Mouse (Mus musculus): ENCODE measurements around the gene Pum1.

DNA sequence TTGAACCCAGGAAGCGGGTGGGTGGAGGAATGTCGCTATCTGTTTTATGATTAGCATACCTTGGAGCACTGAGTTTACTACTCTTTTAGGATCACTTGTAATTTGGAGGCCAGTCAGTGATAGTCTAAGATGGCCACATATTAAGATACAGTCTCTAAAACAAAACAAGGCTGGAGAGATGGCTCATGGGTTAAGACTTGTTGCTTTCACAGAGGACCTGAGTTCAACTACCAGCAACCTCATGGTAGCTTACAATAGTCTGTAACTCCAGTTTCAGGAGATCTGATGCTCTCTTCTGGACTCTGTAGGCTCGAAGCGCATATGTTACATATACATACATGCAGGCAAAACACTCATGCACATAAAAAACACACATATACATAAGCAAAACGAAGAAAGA lies 20.7 kb upstream of the Pum1 start:
- TF ChIP-seq CTCF (IDR thresholded peaks at IDR 0.05; ENCODE audit: low read depth) (no peak), EP300 (IDR thresholded peaks at IDR 0.05; ENCODE audit: low read depth) (no peak)

Data from heart, postnatal 0 days (tissue).